Comparison of ENCODE assay signal across 8 mouse cellular contexts in genomic region chr4:139611542-139611953, GRCm38 (mm10). TPM values are rescaled to one million over a fixed set of nuclear protein-coding genes. Genes with fewer than 3 reads are reported as not detected.
DNase-seq lines count a peak whose midpoint lies in the region; ATAC-seq and TF ChIP-seq lines count a peak whose summit lies in the region.

No protein-coding gene starts in this region.

- H3K4me2 ChIP-seq in hindbrain, postnatal 0 days (ENCODE audit: low read depth, low read length) = peak overlapping the region; percentile 46; the same call in 1 of the 2 replicates

- TF ChIP-seq CTCF in hindbrain, postnatal 0 days (IDR thresholded peaks at IDR 0.05; ENCODE audit: low read depth) = peak; percentile 98

- DNase-seq in R1 (ENCODE audit: low read depth, low spot score) = peak; percentile 74
- peak; percentile 88 to 94 for DNase-seq in cerebellum, postnatal 14 days
- DNase-seq in gastrocnemius, adult 8-10 months (ENCODE audit: low spot score in 2 of 2) = peak; percentile 69 to 72
- DNase-seq in hindbrain, postnatal 0 days (ENCODE audit: low spot score) = peak; percentile 91
- peak; percentile 58 to 85 for DNase-seq in left cerebral cortex, postnatal 10 days (ENCODE audit: extremely low spot score in 1 of 2, low spot score in 2 of 2)
- DNase-seq in right cerebral cortex, postnatal 10 days (ENCODE audit: low spot score in 2 of 2) = peak; percentile 72 to 87
- peak; percentile 80 for DNase-seq in urinary bladder, postnatal 14 days (ENCODE audit: low spot score)

- no peak overlapping the region for H3K27ac ChIP-seq in hindbrain, postnatal 0 days

- peak; percentile 82 for ATAC-seq in hindbrain, postnatal 0 days
- peak; percentile 63 for ATAC-seq in megakaryocyte progenitor cell, adult 5-6 weeks (replicated peaks; ENCODE audit: poor library complexity)

- peaks cover 29% of the 10 kb centered on the region for H3K36me3 ChIP-seq in hindbrain, postnatal 0 days (ENCODE audit: insufficient read depth, low read length)

- WGBS in hindbrain, postnatal 0 days = under 1% methylated on average over 10 of the region's 10 CpGs

- no peaks in the 10 kb centered on the region for H3K9me3 ChIP-seq in hindbrain, postnatal 0 days (ENCODE audit: low read length)

- peaks cover 5% of the 10 kb centered on the region; the same call in 1 of the 2 replicates for H3K4me1 ChIP-seq in hindbrain, postnatal 0 days (ENCODE audit: insufficient read depth, low read length)

- no peak overlapping the region for H3K9ac ChIP-seq in hindbrain, postnatal 0 days (replicated peaks; ENCODE audit: low read length)

- H3K4me3 ChIP-seq in hindbrain, postnatal 0 days (ENCODE audit: low read length) = no peak overlapping the region

- intact Hi-C loops in left cerebral cortex, postnatal 10 days (cut with DNase I) = loop anchor here (5.0 kb wide), 2 partner anchors 34 to 139 kb away; no protein-coding TSS in a partner anchor

- H3K27me3 ChIP-seq in hindbrain, postnatal 0 days (ENCODE audit: insufficient read depth, low read length) = no peaks in the 10 kb centered on the region

RNA-seq across cellular contexts. Expression of gene Gm21969, which starts 8.6 kb away (rescaled TPM):
- not detected for total RNA-seq in gastrocnemius, adult 8-10 months (2022)
- total RNA-seq in hindbrain, postnatal 0 days (2014; rRNA removed) = not detected in 2 replicates
- polyA plus RNA-seq in hindbrain, postnatal 0 days (2015; fragmentation: Nextera tagmentation; extraction: Ambion mirVana) = not detected in 2 replicates
- not detected for total RNA-seq in left cerebral cortex, postnatal 10 days (2021)
- total RNA-seq in megakaryocyte progenitor cell, adult 5-6 weeks (2015) = not detected in 2 replicates
- not detected in 2 replicates for total RNA-seq in megakaryocyte progenitor cell, adult 5-6 weeks (2017)

RNA-seq across cellular contexts. Expression of gene Aldh4a1, which starts 11.1 kb away (rescaled TPM):
- total RNA-seq in gastrocnemius, adult 8-10 months (2022) = 10 to 100 TPM; 59.0 to 74.1 (median 66.3) TPM
- total RNA-seq in hindbrain, postnatal 0 days (2014; rRNA removed) = 30.0 and 43.3 TPM in 2 replicates
- 26.6 and 27.6 TPM in 2 replicates for polyA plus RNA-seq in hindbrain, postnatal 0 days (2015; fragmentation: Nextera tagmentation; extraction: Ambion mirVana)
- 10 to 100 TPM; 18.4 to 19.1 TPM for total RNA-seq in left cerebral cortex, postnatal 10 days (2021)
- total RNA-seq in megakaryocyte progenitor cell, adult 5-6 weeks (2015) = 11.1 and 14.7 TPM in 2 replicates
- total RNA-seq in megakaryocyte progenitor cell, adult 5-6 weeks (2017) = 20.0 and 22.3 TPM in 2 replicates

RNA-seq across cellular contexts. Expression of gene Tas1r2, which starts 41.8 kb away (rescaled TPM):
- total RNA-seq in gastrocnemius, adult 8-10 months (2022) = not detected
- total RNA-seq in hindbrain, postnatal 0 days (2014; rRNA removed) = not detected in 2 replicates
- not detected in 2 replicates for polyA plus RNA-seq in hindbrain, postnatal 0 days (2015; fragmentation: Nextera tagmentation; extraction: Ambion mirVana)
- total RNA-seq in left cerebral cortex, postnatal 10 days (2021) = not detected
- total RNA-seq in megakaryocyte progenitor cell, adult 5-6 weeks (2015) = not detected in 2 replicates
- total RNA-seq in megakaryocyte progenitor cell, adult 5-6 weeks (2017) = not detected in 2 replicates
